Mouse (Mus musculus) hindlimb bud, embryonic 11.5 days (tissue): ENCODE data around the gene Olfr98.
"Not testable (repeated sequence)": the region's sequence is repeated elsewhere in the genome, so short reads cannot be mapped to it uniquely, and the experiment has no call there.

ENCODE experiments used
- DNase-seq: peaks from one replicate; pipeline ENCODE4 v3.0.0-alpha.2; 2012; ENCODE audit warnings: low read depth, low spot score; ENCODE audit errors: extremely low spot score

The Olfr98 gene

DNA sequence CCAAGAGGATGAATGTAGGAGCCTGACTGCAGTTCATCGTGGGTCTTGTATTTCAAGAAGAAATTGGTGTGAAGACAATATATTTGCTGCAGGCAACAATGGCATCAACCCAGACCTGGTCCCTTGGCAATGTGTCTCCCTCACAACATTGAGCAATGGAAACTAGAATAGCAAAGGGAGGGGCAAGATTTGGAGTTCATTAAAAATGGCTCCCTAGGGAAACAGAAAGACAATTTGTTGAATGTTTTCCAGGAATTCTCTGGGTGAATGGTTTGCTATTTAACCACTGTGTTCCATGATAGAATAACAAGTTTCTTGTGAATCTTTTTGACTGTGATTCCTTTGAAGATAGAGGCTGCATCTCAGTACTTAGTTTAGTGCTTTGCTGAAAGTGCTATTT lies at the start of gene Olfr98:
Gene Olfr98 (minus strand): TSS at position 124 of the 400 bp plus-strand sequence.
- no peak for DNase-seq

DNA sequence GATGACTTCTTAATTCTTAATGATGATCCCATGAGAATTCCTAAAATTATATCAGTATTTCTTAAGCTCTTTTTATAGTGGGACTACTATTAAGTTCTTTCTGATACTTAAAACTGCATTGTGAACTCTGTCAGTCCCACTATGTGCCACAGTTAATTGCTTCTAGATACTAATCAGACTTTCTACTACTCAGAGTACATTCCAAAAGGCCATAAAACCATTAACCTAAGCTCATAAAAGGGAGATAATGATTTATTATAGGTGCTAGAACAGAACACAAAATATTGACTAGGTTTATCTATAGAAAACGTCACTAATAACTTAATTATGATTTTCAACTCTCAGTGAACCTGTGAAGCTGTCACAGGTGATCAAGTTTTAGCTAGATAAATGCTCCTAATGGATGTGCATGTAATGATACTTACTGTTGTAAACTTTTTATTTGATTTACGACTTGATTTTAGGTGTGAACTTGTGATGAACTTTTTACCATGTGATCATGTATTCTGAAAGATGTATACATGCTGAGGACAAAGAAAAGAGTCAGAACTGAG lies 46.7 kb upstream of the Olfr98 start:
- DNase-seq: no peak

DNA sequence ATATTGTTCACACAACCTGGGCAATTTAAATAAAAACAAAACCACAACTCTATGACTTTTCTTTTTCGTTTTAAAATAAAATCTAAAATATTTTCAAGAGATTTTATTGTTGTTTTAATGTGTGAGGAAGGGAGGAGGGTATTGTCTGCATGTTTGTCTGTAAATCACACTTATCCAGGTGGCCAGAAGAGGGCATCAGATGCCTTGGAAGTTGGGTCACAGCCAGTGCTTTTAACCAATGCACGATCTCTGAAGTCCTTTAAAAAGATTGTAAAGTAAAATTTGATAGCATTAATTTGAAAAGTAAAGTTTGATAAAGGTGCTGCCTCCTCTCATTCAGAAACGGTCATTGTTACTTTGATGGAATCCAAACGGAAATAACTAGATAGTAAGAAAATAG lies 44.9 kb upstream of the Olfr98 start:
- DNase-seq: no peak

DNA sequence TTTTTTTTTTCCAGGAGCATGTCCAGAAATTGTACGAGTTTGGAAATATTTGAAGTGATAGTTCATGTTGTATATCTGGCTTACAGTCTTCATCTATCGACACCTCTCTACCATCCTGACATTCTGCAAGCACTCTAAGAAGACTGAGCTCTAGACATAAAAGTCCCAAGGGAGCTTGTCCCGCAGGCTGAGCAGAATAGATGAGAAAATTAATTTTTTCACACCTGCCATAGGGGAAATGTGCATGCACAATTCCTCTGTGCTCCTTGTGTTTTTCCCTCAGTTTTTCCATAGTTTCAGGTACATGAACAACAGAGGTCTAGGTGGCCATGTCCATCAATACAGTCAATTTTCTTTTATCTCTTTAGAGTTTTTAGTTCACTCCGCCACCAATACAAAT lies 40.7 kb upstream of the Olfr98 start, which contains the start of gene Olfr101:
Gene Olfr101 (minus strand): TSS at position 101 of the 400 bp plus-strand sequence.
- no peak for DNase-seq

DNA sequence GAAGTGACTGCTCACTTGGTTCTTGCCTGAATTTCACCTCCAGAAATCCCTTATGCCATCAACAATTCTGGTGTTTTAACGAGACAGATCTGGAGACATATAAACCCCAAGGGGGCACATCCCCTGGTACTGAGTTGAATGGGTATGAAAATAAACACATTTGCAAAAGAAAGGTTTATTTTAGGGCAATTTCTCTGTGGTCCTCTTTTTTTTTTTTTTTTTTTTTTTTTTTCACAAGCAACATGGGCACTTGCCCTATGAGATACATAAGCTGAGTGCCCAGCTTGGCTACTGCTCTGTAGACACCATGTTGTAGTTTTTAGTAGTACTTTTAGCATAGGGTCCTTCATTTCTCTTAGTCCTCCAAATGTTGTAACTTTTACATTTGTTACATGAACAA lies 19.8 kb upstream of the Olfr98 start, which contains the start of gene Olfr99:
Gene Olfr99 (minus strand): TSS at position 101 of the 400 bp plus-strand sequence.
- DNase-seq: no peak

DNA sequence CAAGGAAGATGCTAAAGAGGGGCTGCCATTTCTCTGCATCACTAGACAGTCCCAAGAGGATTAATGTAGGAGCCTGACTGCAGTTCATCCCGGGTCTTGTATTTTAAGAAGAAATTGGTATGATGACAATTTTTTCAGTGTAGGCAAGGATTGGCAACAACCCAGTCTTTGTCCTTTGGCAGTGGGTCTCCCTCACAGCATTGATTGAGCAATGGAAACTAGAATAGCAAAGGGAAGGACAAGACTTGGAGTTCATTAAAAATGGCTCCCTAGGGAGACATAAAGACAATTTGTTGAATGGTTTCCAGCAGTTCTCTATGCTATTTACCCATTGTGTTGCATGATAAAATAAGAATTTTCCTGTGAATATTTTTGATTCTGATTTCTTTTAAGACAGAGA lies 16.8 kb upstream of the Olfr98 start:
- no peak for DNase-seq

DNA sequence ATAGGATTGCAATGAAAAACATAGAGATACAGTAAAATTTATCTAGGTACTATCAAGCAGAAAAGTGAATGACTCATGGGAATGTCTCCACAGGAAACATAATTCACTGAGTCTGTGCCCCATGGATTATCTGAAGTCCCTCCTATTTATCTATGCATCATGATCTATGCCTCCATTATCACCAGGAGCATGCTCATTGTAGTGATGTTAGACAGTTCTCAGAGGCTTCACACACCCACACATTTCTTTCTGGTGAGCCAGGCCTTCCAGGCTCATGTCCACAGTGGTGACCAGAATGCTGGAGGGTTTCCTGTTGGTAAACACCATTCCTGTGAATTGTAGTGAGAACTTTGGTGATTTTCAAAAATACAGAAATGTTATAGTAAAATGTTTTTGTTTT lies 13.0 kb upstream of the Olfr98 start:
- no peak for DNase-seq

DNA sequence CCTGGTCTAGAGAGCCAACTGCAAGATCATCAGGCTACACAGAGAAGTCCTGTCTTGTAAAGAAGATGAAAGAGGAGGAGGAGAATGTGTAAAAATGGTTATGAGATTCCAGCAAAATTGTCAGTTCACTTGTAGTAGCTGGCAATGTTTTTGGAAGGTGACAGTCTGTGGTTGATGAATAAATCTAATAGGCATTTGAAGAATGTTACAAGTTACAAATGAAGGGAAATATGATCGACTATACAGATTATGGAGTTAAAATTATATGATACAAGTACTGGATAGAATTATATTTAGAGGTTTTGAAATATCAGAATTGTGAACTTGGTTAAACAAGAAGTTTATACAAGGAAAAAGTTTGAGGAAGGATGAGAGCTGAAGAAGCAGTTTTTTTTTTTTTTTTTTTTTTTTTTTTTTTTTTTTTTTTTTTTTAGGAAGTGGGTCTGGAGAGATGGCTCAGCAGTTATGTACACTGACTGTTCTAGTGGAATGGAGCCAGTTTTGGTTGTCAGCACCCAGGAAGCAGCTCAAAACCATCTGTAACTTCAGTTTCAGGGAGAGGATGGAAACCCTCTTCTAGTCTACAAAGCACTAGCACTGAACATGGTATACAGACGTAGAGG lies 12.2 kb upstream of the Olfr98 start:
- DNase-seq: no peak

DNA sequence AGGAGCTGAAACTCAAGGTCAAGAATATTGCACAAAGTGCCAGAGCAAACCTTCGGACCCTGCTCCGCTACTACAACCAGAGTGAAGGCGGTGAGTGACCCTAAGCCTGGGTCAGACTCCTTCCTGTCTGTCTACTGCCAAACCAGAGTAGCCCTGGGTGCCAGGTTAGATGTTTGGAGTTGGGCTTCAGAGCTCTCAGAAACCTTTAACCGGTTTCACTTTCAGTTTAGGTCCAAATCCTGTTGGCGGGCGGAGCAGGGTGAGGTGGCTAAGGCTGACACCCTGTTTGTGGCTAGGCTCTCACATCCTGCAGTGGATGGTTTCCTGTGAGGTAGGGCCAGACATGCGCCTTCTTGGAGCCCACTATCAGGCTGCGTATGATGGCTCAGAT lies 7.1 kb upstream of the Olfr98 start:
- no peak for DNase-seq

DNA sequence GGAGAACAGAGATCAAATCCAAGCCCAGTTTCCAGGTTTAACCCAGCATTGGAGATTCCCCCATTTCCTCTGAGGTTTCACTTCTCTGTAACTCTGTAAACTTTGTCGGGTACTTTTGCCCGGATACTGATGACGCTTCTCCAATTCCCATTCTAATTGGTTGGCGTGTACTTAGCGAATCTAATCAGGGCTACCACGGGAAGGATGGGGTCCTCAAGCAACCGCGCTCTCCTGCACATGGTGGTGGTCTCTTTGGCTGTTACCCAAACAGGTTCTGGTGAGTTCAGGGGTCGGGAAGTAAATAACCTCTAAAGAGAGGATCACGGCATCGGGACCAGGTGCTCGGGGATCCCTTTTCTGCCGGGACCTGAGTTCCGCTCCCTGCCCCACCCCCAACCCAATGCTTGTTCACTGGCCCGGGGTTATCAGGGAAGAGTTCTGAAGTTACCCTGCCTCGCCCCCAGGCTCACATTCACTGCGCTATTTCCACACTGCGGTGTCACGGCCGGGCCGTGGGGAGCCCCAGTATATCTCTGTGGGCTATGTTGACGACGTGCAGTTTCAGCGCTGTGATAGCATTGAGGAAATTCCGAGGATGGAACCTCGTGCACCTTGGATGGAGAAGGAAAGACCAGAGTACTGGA lies 6.6 kb upstream of the Olfr98 start, which contains the start of gene H2-M3:
Gene H2-M3 (plus strand): TSS at position 163 of the 644 bp plus-strand sequence.
- peak; percentile 91 for DNase-seq

DNA sequence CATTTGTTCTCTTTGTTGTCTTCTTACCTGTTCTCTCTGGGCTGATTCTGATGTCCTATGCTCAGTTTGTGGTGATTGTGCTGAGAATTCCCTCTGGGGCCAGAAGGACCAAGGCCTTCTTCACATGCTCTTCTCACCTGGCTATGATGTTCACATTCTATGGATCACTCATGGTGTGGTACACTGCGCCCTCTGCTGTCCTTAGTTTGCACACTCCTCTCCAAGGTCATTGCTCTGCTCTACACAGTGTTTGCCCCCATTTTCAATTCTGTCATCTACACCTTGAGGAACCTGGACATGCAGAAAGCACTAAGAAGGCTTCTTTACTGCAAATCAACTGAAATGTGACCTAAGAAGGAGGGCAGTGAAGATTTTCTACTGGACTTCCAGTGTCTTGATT lies 13.0 kb downstream of the Olfr98 start:
- no peak for DNase-seq

DNA sequence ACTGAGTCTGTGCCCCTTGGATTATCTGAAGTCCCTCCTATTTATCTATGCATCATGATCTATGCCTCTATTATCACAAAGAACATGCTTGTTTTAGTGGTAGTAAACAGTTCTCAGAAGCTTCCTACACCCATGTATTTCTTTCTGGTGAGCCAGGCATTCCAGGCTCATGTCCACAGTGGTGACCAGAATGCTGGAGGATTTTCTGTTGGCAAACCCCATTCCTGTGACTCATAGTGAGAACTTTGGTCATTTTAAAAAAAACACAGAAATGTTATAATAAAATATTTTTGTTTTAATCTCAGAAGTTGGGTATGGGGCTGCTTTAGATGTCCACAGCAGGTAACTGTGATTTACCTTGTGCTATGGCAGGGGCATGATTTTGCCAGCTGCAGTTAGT lies 14.1 kb downstream of the Olfr98 start:
- DNase-seq: no peak

DNA sequence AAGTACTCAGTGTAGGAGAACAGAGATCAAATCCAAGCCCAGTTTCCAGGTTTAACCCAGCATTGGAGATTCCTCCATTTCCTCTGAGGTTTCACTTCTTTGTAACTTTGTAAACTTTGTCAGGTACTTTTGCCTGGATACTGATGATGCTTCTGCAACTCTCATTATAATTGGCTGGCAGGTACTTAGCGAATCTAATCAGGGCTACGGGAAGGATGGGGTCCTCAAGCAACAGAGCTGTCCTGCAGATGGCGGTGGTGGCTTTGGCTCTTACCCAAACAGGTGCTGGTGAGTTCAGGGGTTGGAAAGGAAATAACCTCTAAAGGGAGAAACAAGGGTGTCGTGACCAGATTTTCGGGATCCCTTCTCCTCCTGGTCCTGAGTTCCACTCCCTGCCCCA lies 16.8 kb downstream of the Olfr98 start:
- DNase-seq: no peak

DNA sequence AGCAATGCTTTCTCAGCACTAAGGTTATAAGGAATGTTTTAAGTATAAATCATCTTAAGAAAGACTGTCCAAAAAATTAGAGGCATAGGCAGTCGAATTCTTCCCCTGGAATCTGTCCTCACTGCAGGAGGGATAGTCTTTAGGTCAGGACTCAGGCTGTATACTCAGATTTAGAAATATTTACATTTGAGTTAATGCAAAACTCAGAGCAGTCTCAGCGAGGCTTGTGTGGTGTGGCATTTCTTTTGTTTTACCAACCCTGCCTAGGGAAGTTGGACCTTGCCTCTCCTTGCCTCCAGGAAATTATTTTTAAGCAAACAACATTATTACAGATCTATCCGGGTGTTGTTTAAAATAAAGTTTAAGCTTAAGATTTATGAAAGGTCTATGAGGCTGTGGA lies 21.4 kb downstream of the Olfr98 start:
- DNase-seq: no peak

DNA sequence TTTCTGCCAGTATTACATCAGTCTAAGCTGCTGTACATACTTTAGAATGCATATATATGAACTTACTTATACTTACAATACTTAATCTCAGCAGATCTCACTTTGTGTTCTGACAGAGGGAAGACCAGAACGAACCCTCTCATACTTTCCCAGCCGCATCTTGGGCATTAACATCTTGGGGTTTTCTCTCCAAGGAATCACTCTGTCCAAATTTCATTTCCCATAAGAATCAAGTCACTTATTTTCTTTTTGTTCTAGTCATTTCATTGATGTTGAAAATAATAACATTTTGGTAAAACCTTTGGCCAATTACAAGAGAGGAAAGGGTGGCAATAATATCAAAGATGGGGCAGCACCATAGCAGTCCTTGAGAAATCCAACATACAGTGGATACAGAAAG lies 26.3 kb downstream of the Olfr98 start, which contains the start of gene Olfr97:
Gene Olfr97 (minus strand): TSS at position 101 of the 400 bp plus-strand sequence.
- not testable (repeated sequence) for DNase-seq

DNA sequence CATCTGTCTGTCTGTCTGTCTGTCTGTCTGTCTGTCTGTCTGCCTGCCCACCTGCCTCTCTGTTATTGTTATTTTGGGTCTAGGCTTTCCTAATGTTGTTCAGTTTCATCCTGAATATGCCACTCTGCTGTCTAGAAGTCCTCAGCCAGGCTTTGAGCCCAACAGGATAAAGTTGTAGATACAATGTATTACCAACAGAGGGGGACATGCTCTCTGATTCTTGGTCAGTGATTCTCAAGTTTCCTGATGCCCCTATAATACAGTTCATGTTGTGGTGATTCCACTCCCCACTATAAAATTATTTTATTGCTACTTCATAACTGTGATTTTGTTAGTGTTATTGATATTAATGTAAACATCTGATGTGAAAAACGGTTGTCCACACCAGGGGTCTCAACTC lies 41.7 kb downstream of the Olfr98 start:
- no peak for DNase-seq

DNA sequence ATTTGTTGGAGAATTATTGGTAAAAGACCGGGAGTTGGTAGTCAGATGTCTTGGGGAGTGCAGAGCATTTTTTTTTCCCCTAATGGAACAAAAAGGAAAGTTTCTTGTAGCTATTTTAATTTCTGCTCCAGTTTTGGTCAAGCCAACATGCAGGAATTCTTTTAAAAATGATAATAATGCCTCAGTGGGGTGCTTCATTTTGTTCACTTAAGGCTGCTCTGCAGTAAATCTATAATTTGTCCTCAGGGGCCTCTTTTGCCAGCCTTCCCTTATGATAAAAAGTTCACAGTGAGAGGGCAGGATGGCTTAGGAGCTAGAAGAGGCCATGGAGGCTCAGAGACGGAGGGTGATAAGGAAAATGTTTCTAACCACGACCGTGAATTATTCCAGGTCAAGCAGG lies 43.7 kb downstream of the Olfr98 start, which contains the start of gene Olfr96:
Gene Olfr96 (plus strand): TSS at position 301 of the 400 bp plus-strand sequence.
- no peak for DNase-seq

DNA sequence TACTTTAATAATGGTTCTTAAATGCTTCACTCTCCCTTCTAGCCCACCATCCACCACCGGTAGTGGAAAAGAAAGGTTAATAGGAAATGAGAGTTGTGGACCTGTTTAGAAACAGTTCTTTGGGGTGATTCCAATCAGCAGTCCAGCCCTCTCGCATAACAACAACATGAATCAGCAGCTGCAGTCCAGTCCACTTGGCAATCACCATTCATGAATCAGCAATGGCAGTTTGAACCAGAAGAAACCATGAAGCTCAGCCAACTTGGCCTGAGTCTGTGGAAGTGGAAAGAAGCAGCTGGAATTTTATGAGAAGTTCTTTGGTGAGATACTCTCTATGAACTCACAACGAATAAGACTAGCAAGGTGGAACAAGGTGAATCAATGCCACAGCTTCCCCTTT lies 45.1 kb downstream of the Olfr98 start:
- no peak for DNase-seq

DNA sequence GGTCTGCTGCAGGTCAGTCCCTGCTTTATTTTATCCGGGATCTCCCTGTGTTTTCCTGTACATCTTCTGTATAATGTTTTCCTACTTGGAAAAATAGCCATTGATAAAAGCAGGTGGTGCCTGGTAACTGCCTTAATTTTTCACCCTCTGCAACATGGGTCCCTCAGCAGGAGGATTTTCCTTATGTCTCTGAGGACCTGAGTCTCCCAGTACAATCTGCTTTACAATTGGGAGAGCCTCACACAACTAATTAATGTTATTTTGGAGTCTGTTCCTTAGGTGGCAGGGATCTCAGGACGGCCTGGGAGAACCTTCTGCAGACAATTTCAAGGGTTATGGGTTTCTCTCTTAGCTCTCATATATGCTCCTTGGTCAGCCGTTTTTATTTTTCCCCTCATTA lies 50.5 kb downstream of the Olfr98 start, which contains the start of gene Olfr95:
Gene Olfr95 (minus strand): TSS at position 101 of the 400 bp plus-strand sequence.
- no peak for DNase-seq
